Comparison of ENCODE assay signal across 31 mouse cellular contexts in genomic region chr4:132611320-132611719, GRCm38 (mm10). TPM values are rescaled to one million over a fixed set of nuclear protein-coding genes. Genes with fewer than 3 reads are reported as not detected.
A peak's percentile ranks its signal among the peaks of the same experiment; 100 is the strongest.
DNase-seq lines count a peak whose midpoint lies in the region; TF ChIP-seq lines count a peak whose summit lies in the region.
"Had no signal": no experiment of that assay in that cellular context is flagged by ENCODE, and none has a peak within 500 bp of the region (broad histone marks: within the 10 kb centered on the region; RNA-seq: fewer than 3 reads in every experiment).

No protein-coding gene starts in this region.

- no peaks in the 10 kb centered on the region for H3K36me3 ChIP-seq in testis, adult 2 months (ENCODE audit: control insufficient read depth, insufficient read depth, low read length)
- H3K36me3 ChIP-seq in macrophage (ENCODE audit: inconsistent target) = no peaks in the 10 kb centered on the region
- H3K36me3 ChIP-seq: embryonic facial prominence, embryonic 10.5 days; embryonic facial prominence, embryonic 15.5 days; forebrain, embryonic 12.5 days; heart, embryonic 13.5 days; kidney, embryonic 15.5 days; liver, embryonic 13.5 days; midbrain, embryonic 12.5 days had no signal

- peak overlapping the region; percentile 14 for H3K4me3 ChIP-seq in testis, adult 2 months (ENCODE audit: control insufficient read depth, low read depth, low read length)
- no peak overlapping the region; the same call in 1 of the 2 replicates for H3K4me3 ChIP-seq in bone marrow macrophage, adult 2 months (ENCODE audit: insufficient read depth, low read length)
- H3K4me3 ChIP-seq in macrophage (ENCODE audit: inconsistent target) = no peak overlapping the region
- H3K4me3 ChIP-seq: embryonic facial prominence, embryonic 10.5 days; embryonic facial prominence, embryonic 15.5 days; forebrain, embryonic 12.5 days; heart, embryonic 13.5 days; kidney, embryonic 15.5 days; liver, embryonic 13.5 days; midbrain, embryonic 12.5 days had no signal

- H3K27me3 ChIP-seq in testis, adult 2 months (ENCODE audit: control insufficient read depth, insufficient read depth, low read length) = no peaks in the 10 kb centered on the region
- H3K27me3 ChIP-seq: embryonic facial prominence, embryonic 15.5 days; forebrain, embryonic 12.5 days; heart, embryonic 13.5 days; kidney, embryonic 15.5 days; liver, embryonic 13.5 days; midbrain, embryonic 12.5 days; Patski had no signal

- TF ChIP-seq CTCF in testis, adult 2 months (IDR thresholded peaks at IDR 0.05; ENCODE audit: control insufficient read depth, insufficient read depth, insufficient replicate concordance, low read depth, low read length) = no peak
- TF ChIP-seq CTCF in bone marrow macrophage, adult 2 months (IDR thresholded peaks at IDR 0.05; ENCODE audit: low read depth, low read length) = no peak

- H3K27ac ChIP-seq in testis, adult 2 months (ENCODE audit: control insufficient read depth, insufficient read depth, low read depth, low read length) = no peak overlapping the region
- H3K27ac ChIP-seq in bone marrow macrophage, adult 2 months (ENCODE audit: insufficient read depth, low read depth, low read length) = peak overlapping the region; percentile 83
- H3K27ac ChIP-seq in macrophage = peak overlapping the region; percentile 99
- H3K27ac ChIP-seq: embryonic facial prominence, embryonic 10.5 days; embryonic facial prominence, embryonic 15.5 days; forebrain, embryonic 12.5 days; heart, embryonic 13.5 days; hindbrain, embryonic 14.5 days; kidney, embryonic 15.5 days; liver, embryonic 13.5 days; midbrain, embryonic 12.5 days; stomach, postnatal 0 days had no signal

- peaks cover 20% of the 10 kb centered on the region; the same call in 1 of the 2 replicates for H3K79me2 ChIP-seq in macrophage (ENCODE audit: inconsistent target)

- no peak for TF ChIP-seq POLR2A in testis, adult 2 months (IDR thresholded peaks at IDR 0.05; ENCODE audit: control insufficient read depth, low read depth, low read length)
- TF ChIP-seq POLR2A in bone marrow macrophage, adult 2 months (IDR thresholded peaks at IDR 0.05; ENCODE audit: borderline replicate concordance, low read depth, low read length) = no peak

- WGBS in macrophage (ENCODE audit: missing documents) = 56% methylated on average over 8 of the region's 8 CpGs

- no peak for DNase-seq in testis, postnatal 10 days (ENCODE audit: low spot score)
- no peak for DNase-seq in layer of hippocampus, adult 8-10 months (ENCODE audit: low spot score in 2 of 2)
- DNase-seq in spleen, postnatal 4 days (ENCODE audit: low spot score in 2 of 2) = no peak
- DNase-seq in spleen, postnatal 10 days (ENCODE audit: low spot score in 2 of 2) = no peak
- DNase-seq: adrenal gland, postnatal 25 days; cerebellum, adult 2 months; cerebellum, postnatal 14 days; gastrocnemius, postnatal 25 days; heart, postnatal 10 days; kidney, adult 18-20 months; kidney, postnatal 25 days; layer of hippocampus, postnatal 36 days; left cerebral cortex, postnatal 4 days; liver, embryonic 13.5 days; lung, adult 18-20 months; lung, postnatal 10 days; right cerebral cortex, postnatal 25 days; thymus, postnatal 4 days had no signal

- H3K4me1 ChIP-seq in testis, adult 2 months (ENCODE audit: control insufficient read depth, insufficient read depth, low read length) = peaks cover 3% of the 10 kb centered on the region; the same call in 1 of the 2 replicates
- peaks cover 53% of the 10 kb centered on the region for H3K4me1 ChIP-seq in bone marrow macrophage, adult 2 months (ENCODE audit: control insufficient read depth, insufficient read depth, low read length)
- H3K4me1 ChIP-seq: embryonic facial prominence, embryonic 10.5 days; embryonic facial prominence, embryonic 15.5 days; forebrain, embryonic 12.5 days; kidney, embryonic 15.5 days; liver, embryonic 13.5 days; midbrain, embryonic 12.5 days had no signal

RNA-seq across cellular contexts. Expression of gene Eya3, which starts 27.5 kb away (rescaled TPM):
- polyA plus RNA-seq in testis, adult 2 months (2012; rRNA removed) = 56.3 and 65.2 TPM in 2 replicates
- 37.9 and 42.5 TPM in 2 replicates for polyA plus RNA-seq in bone marrow macrophage, adult 2 months (2012; ENCODE audit: insufficient read depth, insufficient read length, missing spikeins)
- 100 to 1,000 TPM in 5 of 26 experiments, 10 to 100 TPM in 21; 37.9 to 115 (median 78.3) TPM for total RNA-seq in macrophage (2018; cell fraction: chromatin; rRNA removed)
- total RNA-seq in macrophage (2018; cell fraction: cytosol; rRNA removed) = 10 to 100 TPM; 26.3 to 45.4 (median 36.3) TPM
- 10 to 100 TPM; 30.6 to 83.4 (median 48.7) TPM for total RNA-seq in macrophage (2018; cell fraction: nucleus; rRNA removed)
- 29.7 to 70.2 TPM (median 32.1 TPM) in 3 replicates for polyA plus RNA-seq in macrophage (2018)
- 10 to 100 TPM; 28.7 to 31.1 (median 29.0) TPM for total RNA-seq in layer of hippocampus, adult 8-10 months (2022)

RNA-seq across cellular contexts. Expression of gene Ptafr, which starts 47.5 kb away (rescaled TPM):
- 0.28 and 0.46 TPM in 2 replicates for polyA plus RNA-seq in testis, adult 2 months (2012; rRNA removed)
- polyA plus RNA-seq in bone marrow macrophage, adult 2 months (2012; ENCODE audit: insufficient read depth, insufficient read length, missing spikeins) = 81.4 and 91.0 TPM in 2 replicates
- total RNA-seq in macrophage (2018; cell fraction: chromatin; rRNA removed) = 100 to 1,000 TPM in 8 of 26 experiments, 10 to 100 TPM in 18; 34.4 to 232 (median 82.6) TPM
- total RNA-seq in macrophage (2018; cell fraction: cytosol; rRNA removed) = 100 to 1,000 TPM; 244 to 546 (median 327) TPM
- 100 to 1,000 TPM; 101 to 544 (median 322) TPM for total RNA-seq in macrophage (2018; cell fraction: nucleus; rRNA removed)
- 102 to 269 TPM (median 231 TPM) in 3 replicates for polyA plus RNA-seq in macrophage (2018)
- 1 to 10 TPM; 1.1 to 3.8 (median 2.5) TPM for total RNA-seq in layer of hippocampus, adult 8-10 months (2022)
- total RNA-seq: MEL had no signal
- polyA plus RNA-seq: Patski had no signal

Comparison
In these comparisons a context has a peak if more than half of its experiments do, and no peak if none do; other contexts are left out.
1. RNA of gene Ptafr, which starts 47.5 kb away (polyA plus RNA-seq): 102 to 269 TPM in macrophage and 81.4 to 91.0 TPM in bone marrow macrophage, adult 2 months; 0.28 to 0.46 TPM in testis, adult 2 months; every median in the first group is over 10 times any median in the second.